Mouse (Mus musculus) small intestine, adult 2 months (tissue): ENCODE results near the gene Ccdc77. TPM values are rescaled to one million over a fixed set of nuclear protein-coding genes. Genes with fewer than 3 reads are reported as not detected.
"Not testable (repeated sequence)": the region's sequence is repeated elsewhere in the genome, so short reads cannot be mapped to it uniquely, and the experiment has no call there.

ENCODE experiments used
- H3K27ac ChIP-seq: fragments of 200-500 bp; 2 replicates; pipeline ENCODE4 v1.5.1; 2012; ENCODE audit warnings: low read depth, low read length, control low read depth, inconsistent platforms; ENCODE audit not compliant: insufficient read depth
- H3K27me3 ChIP-seq: fragments of 200-500 bp; 2 replicates; pipeline ENCODE4 v1.6.1; 2012; ENCODE audit warnings: mild to moderate bottlenecking, moderate library complexity, low read length, inconsistent platforms; ENCODE audit not compliant: control insufficient read depth, insufficient read depth
- H3K36me3 ChIP-seq: fragments of 200-500 bp; 2 replicates; pipeline ENCODE4 v1.6.1; 2012; ENCODE audit warnings: mild to moderate bottlenecking, low read length, control low read depth, inconsistent platforms; ENCODE audit not compliant: control insufficient read depth, insufficient read depth
- H3K4me1 ChIP-seq: fragments of 200-500 bp; 2 replicates; pipeline ENCODE4 v1.6.1; 2012; ENCODE audit warnings: low read length, inconsistent platforms, mixed read lengths; ENCODE audit not compliant: control insufficient read depth, insufficient read depth, insufficient read length
- H3K4me3 ChIP-seq: fragments of 200-500 bp; 2 replicates; pipeline ENCODE4 v1.5.1; 2012; ENCODE audit warnings: low read depth, mild to moderate bottlenecking, control low read depth, inconsistent platforms, low read length, moderate library complexity
- CTCF ChIP-seq: fragments of 200-500 bp; IDR thresholded peaks from 2 replicates; pipeline ENCODE4 v1.5.1; 2012; ENCODE audit warnings: low read depth, mild to moderate bottlenecking, control low read depth, inconsistent platforms, low read length, moderate library complexity, mixed read lengths; ENCODE audit not compliant: insufficient replicate concordance, insufficient read length; ENCODE audit errors: extremely low read depth
- POLR2A ChIP-seq: fragments of 200-500 bp; IDR thresholded peaks from 2 replicates; pipeline ENCODE4 v1.6.1; 2012; ENCODE audit warnings: low read depth, mild to moderate bottlenecking, control low read depth, inconsistent platforms, low read length, moderate library complexity
- WGBS: fragments of 180-500 bp; shearing (Covaris S2); methylation state at CpG from one replicate; pipeline ENCODE4 v1.1.7; 2018; 5-methylcytosine and 5-hydroxymethylcytosine counted together
- polyA plus RNA-seq: library from polyadenylated mRNA; depleted of rRNA; stranded (reverse); fragments of >200 nt; gene quantifications from 2 replicates; pipeline ENCODE4 v1.2.3, GENCODE M21; 2012

Ccdc77 gene
- polyA plus RNA-seq, 1 experiment = 0.58 TPM

DNA sequence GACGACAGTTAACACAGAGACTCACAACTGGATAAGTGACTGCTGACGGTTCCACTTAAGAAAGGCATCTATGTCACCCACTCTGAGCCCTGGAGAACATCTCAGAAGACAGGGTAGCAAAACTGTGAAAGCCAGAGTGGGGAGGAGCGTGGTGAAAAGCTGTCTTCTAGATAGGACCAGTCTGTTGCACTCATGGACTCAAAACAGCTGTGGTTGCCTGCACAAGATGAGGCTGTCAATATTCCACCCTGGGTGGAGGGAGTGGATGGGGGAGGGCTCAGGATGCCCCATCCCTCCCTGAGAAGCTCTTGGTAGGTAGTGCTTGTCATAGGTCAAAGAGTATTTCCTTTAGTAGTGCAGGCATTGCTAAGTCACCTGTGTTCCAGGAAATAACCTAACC, 54.4 kb downstream of the Ccdc77 start:
- H3K27me3 ChIP-seq = no peaks in the 10 kb centered on the region
- peaks cover 4% of the 10 kb centered on the region; the same call in 1 of the 2 replicates for H3K4me1 ChIP-seq
- H3K27ac ChIP-seq = peak overlapping the region; percentile 65
- TF ChIP-seq CTCF (no peak), POLR2A (no peak)
- H3K36me3 ChIP-seq = no peaks in the 10 kb centered on the region
- WGBS = 31% methylated on average over 3 of the region's 3 CpGs
- H3K4me3 ChIP-seq = no peak overlapping the region

DNA sequence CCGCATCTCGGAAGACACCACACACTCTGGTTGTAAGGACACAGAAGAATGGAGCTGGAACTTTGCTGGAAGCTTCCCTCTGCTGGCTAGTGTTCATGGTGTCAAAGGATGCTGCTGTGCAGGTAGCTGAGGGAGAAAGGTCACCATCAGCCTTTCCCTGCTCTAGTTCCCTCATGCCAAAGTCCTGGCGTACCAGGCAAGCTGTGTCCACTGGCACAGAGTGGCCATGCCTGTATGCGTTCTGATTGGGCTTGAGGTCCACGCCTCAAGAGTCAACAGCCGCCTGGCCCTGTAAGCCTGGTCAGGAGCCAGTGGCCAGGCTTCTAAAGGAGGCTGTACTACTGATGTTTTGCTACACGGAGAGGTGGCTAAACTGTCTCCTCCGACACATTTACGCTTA, 54.8 kb downstream of the Ccdc77 start:
- Histone ChIP-seq H3K27ac (peak overlapping the region; percentile 65), H3K4me3 (no peak overlapping the region), H3K27me3 (no peaks in the 10 kb centered on the region), H3K36me3 (no peaks in the 10 kb centered on the region), H3K4me1 (peaks cover 4% of the 10 kb centered on the region; the same call in 1 of the 2 replicates)
- 48% methylated on average over 9 of the region's 9 CpGs for WGBS
- TF ChIP-seq CTCF (no peak), POLR2A (no peak)

DNA sequence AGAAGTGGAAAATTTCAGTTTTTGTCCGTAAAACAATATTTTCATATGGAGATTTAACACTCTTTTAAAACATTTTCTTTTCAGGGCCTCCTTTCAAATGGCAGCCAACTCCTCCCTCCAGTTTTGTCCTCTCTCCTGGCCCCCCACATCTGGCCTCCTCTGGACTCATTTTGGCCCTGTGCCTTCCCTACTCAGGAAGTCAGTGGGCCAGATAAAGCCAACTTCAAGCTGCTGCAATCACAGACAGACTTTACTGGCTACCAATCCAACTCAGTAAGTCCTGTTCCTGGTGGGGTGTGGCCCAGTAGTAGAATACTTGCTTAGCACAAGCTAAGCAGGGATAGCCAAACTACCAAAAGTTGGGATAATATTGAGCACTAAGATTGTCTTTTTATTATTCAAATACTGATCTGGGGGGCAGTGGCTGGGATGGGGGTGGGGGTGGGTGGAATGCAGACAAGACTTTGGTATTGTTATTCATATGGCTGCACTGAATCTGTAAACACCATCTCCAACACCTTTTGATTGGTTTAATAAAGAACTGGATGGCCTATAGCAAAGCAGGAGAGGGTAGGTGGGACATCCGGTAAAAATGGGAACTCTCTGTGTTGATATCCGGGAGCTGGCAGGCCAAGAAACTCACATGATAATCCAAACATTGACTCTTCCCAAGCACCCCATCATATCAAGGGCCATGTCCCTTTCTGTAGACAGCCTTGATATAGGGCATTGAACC, 57.1 kb downstream of the Ccdc77 start:
- Histone ChIP-seq H3K36me3 (no peaks in the 10 kb centered on the region), H3K27ac (no peak overlapping the region), H3K4me3 (no peak overlapping the region), H3K27me3 (no peaks in the 10 kb centered on the region), H3K4me1 (peaks cover 4% of the 10 kb centered on the region; the same call in 1 of the 2 replicates)
- TF ChIP-seq POLR2A (no peak), CTCF (no peak)
- 88% methylated on average over 3 of the region's 3 CpGs for WGBS

DNA sequence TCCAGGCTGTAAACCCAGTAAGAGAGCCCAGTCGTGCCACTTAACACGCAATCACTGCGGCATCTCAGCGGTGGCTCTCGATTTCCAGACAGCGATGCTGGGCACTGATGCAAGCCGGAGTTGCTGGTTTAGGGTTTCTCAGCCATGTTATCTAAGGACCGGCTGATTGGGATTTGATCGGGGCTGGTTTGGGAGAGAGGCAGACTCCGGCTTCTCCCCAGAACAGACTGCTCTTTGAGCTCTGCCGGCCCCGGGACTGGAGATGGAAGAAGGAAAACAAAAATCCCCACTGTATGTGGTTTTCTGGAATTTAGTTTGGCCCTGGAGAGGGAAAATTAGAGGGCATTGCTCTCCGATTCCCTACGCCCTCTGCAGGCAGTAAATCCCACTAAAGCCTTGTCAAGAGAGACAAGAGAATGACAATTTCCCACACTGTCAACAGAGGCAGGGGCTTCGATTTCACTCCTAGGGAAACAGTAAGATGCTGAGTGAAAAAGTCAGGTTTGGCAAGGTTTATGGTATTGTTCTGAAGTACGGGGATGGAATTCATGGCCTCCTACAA, 61.3 kb downstream of the Ccdc77 start:
- Histone ChIP-seq H3K27me3 (no peaks in the 10 kb centered on the region), H3K4me3 (no peak overlapping the region), H3K36me3 (no peaks in the 10 kb centered on the region), H3K4me1 (0 out of 2 replicates have a peak, but pooled peaks cover 3% of the 10 kb centered on the region), H3K27ac (no peak overlapping the region)
- TF ChIP-seq POLR2A (no peak), CTCF (no peak)
- 31% methylated on average over 16 of the region's 16 CpGs for WGBS

DNA sequence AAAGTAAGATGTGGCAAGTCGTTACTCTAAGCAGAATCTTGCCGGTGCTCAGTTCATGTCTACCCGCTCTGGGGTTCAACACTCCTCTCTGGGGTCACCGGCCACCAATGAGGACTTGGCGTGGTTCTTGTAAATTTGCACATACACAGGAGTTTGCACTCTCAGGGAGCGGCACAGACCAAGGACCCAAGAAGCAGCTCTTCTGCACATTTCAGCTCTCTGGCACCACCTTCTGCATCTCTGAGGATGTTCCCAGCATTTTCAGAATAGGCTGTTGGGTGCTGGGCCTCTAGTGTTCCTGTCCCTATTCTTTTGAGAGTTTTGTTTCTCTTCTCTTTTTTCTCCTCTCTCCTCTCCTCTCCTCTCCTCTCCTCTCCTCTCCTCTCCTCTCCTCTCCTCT, 63.0 kb downstream of the Ccdc77 start:
- Histone ChIP-seq H3K4me1 (0 out of 2 replicates have a peak, but pooled peaks cover 3% of the 10 kb centered on the region), H3K36me3 (no peaks in the 10 kb centered on the region), H3K27me3 (no peaks in the 10 kb centered on the region), H3K4me3 (no peak overlapping the region), H3K27ac (no peak overlapping the region)
- WGBS = 15% methylated on average over 6 of the region's 6 CpGs
- TF ChIP-seq POLR2A (no peak), CTCF (peak; percentile 56; the same call in 1 of the 2 replicates)

DNA sequence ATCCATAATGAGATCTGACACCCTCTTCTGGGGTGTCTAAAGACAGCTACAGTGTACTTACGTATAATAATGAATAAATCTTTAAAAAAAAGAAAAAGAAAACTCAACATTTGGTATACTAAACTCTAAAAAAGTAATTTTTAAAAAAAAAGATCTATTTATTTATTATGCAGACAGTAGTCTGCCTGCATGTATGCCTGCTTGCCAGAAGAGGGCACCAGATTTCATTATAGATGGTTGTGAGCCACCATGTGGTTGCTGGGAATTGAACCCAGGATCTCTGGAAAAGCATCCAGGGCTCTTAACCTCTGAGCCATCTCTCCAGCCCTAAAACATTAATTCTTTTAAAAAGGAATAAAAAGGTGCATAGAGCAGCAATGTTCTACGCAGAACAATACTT, 67.6 kb downstream of the Ccdc77 start:
- not testable (repeated sequence) for H3K4me3 ChIP-seq, H3K36me3 ChIP-seq, H3K27ac ChIP-seq, H3K4me1 ChIP-seq, H3K27me3 ChIP-seq
- WGBS = 94% methylated on average over 2 of the region's 2 CpGs

DNA sequence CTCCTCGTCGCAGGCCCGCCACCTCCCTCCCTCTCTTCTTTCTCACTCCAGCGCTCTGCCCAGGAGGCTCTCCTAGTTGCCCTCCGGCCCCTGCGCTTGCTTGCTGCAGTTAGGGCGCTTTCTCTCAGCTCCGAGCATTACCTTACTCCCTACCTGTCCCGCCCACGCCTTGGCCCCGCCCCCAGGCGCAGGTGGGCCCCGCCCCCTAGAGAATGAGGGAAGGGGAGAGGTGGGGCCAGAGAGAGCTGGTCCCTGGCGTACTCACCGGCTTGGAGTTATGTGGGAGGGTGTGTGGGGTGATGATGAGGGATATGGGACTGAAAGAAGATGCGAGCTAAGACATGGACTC, 69.4 kb downstream of the Ccdc77 start:
- H3K27ac ChIP-seq = no peak overlapping the region
- 2% methylated on average over 16 of the region's 16 CpGs for WGBS
- TF ChIP-seq CTCF (no peak), POLR2A (peak; percentile 86; the same call in 1 of the 2 replicates)

More for the DNA sequence above, 69.4 kb downstream of the Ccdc77 start:
- H3K27me3 ChIP-seq = no peaks in the 10 kb centered on the region; the same call in 1 of the 2 replicates
- H3K36me3 ChIP-seq = no peaks in the 10 kb centered on the region
- H3K4me3 ChIP-seq = peak overlapping the region; percentile 80
- peaks cover 5% of the 10 kb centered on the region; the same call in 1 of the 2 replicates for H3K4me1 ChIP-seq
